Mouse (Mus musculus) left cerebral cortex, postnatal 25 days (tissue): ENCODE measurements around the gene Pcbp3. TPM values are rescaled to one million over a fixed set of nuclear protein-coding genes. Genes with fewer than 3 reads are reported as not detected.
A peak's percentile ranks its signal among the peaks of the same experiment; 100 is the strongest.

ENCODE experiments used
- DNase-seq, 2 experiments: peaks; one replicate each; pipeline ENCODE4 v3.0.0; 2022; ENCODE audit warnings: low spot score in 2 of 2, mixed read lengths in 1 of 2
- intact Hi-C: fragments of 180-260 bp; cut with DNase I; formaldehyde crosslinking; loops from one replicate; pipeline ENCODE4 v1.15.1; 2025
- total RNA-seq, 2 experiments: library from RNA; stranded (reverse); gene quantifications; 2 replicates each; pipeline ENCODE4 v1.2.3; 2021

Pcbp3 gene
- total RNA-seq, 2 experiments from 2014 or later = 67.2 to 72.4 TPM

DNA sequence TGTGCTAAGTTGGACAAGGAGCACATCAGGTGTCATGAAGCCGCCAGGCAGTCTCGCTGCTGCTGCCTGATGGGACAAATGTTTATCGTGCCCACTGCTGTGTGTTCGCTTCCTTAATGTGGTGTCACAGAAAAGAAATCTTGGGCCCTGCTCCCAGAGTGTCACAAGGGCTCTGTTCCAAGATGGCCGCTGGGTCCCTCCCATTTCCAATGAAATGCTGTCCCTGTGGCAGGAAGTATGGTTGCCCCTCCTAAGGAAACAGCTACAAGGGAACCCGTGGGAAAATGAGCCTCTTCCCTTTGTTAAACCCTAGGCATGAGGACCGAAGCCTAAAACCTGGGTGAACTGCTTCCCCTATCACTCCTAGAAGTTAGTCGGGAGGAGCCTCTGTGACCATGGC is 146.9 kb downstream of the Pcbp3 start:
- intact Hi-C loops = no loop called here
- no peak for DNase-seq

DNA sequence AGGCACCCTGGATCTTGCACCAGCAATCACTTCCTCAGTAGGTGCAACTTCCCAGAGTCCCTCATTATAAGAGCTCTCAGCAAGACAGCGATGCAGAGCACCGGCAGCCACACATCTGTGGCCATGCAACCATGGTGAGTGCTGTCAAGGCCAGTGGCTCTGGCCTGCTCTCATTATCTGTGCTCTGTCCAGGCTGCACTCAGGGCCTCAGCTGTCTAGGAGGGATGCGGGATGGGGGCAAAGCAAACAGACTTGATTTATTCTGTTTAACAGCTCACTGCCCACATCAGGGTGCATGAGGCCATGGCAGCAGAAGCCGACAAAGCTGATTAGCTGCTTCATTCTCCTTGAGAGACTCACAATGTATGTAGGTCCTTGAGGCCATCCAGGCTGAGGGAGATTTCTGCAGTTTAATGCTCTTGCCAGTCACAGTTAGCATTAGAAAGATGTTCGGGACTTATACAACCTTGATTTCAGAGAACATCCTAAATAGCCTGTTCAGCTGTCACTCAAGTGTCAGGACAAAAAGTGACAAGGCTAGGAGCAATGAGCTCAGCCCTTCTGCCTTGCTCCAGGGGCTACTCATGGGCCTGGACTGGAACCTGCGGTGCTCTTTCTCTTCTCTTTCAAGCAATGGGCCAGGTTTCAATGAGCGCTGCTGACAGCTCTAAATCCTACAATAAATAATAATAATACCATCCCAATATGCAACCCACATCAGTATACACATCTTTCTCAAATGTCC is 151.6 kb downstream of the Pcbp3 start:
- DNase-seq = no peak
- intact Hi-C loops = no loop called here

- no peak for DNase-seq
Observed at GRCm38 (mm10) chr10:76809439-76809838, 152.2 kb downstream of the Pcbp3 start.

GRCm38 (mm10) chr10:76808446-76809400 is 153.0 kb downstream of the Pcbp3 start:
- intact Hi-C loops = no loop called here
- DNase-seq = peak in 1 of 2 experiments; percentile 45

More at GRCm38 (mm10) chr10:76809439-76809838, 152.2 kb downstream of the Pcbp3 start:
- intact Hi-C loops = no loop called here

DNA sequence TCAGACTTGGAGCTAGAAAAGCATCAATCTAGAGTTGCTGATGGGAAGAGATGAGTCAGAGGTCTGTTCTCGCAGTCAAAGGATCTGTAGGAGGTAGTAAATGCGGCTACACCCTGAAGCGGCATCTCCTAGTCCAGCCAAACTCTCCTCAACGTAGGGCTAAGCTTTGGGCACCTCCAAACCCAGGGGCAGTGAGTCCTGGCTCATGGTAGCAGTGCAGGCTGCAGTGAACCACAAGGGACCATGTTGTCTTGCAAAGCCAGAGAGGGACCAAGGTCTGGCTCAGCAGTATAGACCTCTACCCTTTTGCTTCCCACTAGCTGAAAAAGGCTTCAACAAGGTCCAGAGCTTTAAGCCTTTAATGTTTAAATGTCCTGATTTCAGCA is 159.2 kb downstream of the Pcbp3 start:
- intact Hi-C loops = no loop called here
- DNase-seq = no peak

DNA sequence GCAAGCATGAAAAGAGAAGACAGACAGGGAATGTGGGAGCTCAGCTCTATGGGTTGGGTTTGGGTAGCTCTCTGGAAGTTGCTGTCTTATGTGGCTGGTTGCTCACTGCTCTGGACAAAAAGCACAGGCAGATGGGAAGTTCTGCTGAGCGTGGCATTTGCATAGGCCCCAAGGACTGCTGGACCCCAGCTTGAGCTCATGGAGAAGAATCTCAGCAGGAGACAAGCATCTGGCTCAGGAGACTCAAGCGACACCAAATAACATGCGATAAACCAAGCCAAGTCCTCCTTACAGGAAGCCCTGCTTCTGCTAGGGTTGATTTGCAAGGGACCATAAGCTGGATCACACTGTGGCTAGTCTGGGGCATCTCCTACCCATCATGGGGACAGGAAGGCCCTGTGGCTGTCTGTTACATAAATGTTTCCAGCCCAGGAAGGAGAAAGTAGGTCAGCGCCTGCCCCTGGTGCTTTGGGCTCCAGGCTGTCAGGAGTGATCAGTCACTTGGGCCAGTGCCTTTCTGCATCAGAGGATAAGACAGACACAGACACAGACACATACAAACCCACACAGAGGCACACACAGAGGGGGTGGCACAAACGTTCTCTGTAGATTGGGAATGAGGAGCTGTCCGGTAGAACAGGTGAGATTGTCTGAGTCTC is 159.7 kb downstream of the Pcbp3 start:
- intact Hi-C loops = no loop called here
- DNase-seq = peak; percentile 32 to 55

DNA sequence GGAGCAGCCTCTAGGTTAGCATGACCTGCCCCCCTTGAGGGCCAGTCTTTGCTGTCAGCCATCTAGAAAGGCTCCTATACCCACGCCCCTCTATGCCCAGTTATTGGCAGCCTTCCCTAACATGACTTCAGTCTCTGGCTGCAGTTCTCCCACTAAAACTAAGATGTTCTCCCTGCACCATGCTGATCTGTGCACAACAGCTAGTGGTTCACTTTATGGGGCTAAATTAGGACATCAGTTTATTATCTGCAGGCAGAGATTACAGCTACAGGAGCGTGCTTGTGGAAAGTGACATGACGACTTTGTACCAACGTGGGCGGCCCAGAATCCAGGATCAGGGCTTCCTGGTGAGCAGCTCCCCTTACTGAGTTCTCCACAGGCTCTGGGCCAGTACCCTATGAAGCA is 160.4 kb downstream of the Pcbp3 start:
- intact Hi-C loops = no loop called here
- DNase-seq = peak; percentile 10 to 25

DNA sequence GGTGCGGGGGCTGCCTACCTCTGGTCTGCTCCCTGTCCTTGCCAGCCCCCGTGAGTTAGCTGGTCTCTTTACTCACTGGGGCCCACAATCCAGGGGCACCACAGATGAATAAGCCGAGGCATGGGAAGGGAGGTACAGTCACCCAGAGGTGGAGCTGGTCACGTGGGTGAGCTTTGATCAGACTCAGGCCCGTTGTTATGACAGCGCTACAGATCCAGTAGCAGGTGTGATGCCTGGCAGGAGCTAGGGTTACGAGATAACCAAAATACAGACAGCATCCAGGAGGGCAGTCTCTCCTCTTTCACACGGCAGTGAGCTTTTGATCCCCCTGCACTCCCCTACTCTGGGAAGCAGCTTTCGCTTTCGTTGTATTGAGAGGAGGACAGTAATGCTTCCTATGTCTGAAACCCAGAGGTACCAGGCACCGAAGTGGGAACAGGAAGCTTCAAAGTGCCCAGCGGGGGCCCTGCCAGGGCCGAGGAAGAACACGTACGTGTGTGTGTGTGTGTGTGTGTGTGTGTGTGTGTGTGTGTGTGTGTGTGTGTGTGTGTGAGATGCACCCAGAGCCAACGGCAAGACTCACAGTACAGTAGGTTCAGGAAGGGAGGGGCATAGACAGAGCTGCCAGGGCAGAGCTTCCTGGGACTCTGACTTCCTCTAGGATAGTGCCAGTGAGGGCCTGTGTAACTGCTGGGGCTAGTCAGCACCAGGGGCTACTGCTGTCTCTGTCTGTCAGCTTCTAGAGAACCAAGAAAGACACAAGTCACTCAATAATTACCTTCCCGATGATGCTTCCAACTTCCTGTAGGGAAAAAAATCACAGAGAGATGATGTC is 162.7 kb downstream of the Pcbp3 start:
- intact Hi-C loops = no loop called here
- no peak for DNase-seq

DNA sequence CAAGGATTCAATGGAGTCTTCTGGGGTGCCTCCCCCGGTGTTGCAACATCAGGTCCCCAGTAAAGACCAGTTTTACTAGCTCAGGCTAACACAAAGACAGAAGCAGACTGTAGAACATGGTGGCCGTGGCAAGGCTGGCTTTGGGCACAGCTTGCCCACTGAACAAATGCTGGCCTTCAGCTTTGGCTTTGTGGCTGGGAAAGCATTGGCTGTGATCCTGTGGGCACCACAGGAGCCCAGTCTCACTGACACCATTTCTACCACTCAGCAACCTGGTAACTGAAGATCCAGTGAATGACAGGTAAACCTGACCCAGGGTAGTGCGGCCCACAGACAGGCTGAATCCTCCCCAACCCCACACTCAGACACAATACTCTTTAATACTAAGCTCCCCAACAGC is 167.6 kb downstream of the Pcbp3 start:
- no peak for DNase-seq
- intact Hi-C loops = loop anchor here (5.0 kb wide), 1 partner anchor 228 kb away; no protein-coding TSS in a partner anchor

DNA sequence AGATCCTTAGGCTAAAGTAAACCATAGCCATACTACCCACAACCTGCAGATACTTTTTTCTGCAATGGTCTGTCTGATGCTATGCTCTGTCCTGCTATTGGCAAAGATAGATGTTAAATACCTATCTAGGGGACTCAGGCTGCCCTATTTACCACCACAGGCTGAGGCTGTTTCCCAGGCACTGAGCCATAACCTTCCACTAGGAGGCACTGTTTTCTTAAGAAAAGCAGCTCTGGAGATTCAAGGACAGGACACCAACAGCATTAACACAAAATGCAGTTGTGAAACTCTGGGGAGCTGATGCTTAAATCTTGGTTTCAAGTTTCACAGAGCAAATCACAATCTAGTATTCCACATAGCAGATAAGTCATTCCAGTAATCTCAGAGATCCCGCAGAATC is 170.2 kb downstream of the Pcbp3 start:
- intact Hi-C loops = loop anchor here (5.0 kb wide), 1 partner anchor 231 kb away; no protein-coding TSS in a partner anchor

GRCm38 (mm10) chr10:76789885-76790284 is 171.8 kb downstream of the Pcbp3 start:
- intact Hi-C loops = loop anchor here (5.0 kb wide), 1 partner anchor 232 kb away; no protein-coding TSS in a partner anchor

More for the DNA sequence above, 170.2 kb downstream of the Pcbp3 start:
- DNase-seq = peak; percentile 41 to 66

DNA sequence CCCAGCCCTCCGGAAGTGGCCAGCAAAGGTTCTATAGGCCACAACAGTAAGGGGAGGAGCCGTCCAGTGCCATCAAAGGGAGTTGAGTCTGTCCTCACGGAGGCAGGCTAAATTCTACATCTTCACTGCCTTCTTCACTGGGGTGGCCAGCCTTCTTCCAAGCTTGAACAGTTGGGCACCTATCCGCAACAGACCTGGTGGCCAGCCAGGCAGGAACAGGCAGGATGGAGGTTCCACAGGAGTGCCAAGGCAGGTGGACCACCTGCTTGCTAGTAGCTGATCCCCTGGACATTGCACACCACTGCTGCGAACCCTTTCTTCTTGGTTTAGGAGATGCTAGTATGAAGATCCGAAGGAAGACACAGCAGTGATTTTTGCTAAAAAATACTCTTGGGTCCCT is 176.4 kb downstream of the Pcbp3 start:
- no peak for DNase-seq
- intact Hi-C loops = no loop called here

More at GRCm38 (mm10) chr10:76789885-76790284, 171.8 kb downstream of the Pcbp3 start:
- no peak for DNase-seq

- intact Hi-C loops = no loop called here
- DNase-seq = no peak
Observed at GRCm38 (mm10) chr10:76779225-76779624, 182.5 kb downstream of the Pcbp3 start.

DNA sequence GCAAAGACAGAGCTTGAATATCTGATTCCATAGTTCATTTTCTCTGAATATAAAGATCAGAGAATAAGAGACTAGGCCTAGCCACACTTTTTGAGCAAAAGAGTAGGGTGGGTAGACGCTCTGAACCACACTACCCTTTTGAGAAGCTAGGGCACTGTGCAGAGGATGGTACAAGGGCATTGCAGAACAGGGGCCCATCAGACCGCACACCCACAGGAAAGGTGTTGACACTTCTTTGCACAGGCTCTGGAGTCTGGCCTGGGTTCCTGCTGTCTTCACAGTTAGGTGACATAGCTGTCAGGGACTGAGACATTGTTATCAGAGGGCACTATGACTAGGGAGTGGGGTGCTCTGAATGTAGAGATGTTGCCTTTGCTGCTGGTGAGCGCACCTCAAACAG is 190.1 kb downstream of the Pcbp3 start:
- intact Hi-C loops = no loop called here
- no peak for DNase-seq

DNA sequence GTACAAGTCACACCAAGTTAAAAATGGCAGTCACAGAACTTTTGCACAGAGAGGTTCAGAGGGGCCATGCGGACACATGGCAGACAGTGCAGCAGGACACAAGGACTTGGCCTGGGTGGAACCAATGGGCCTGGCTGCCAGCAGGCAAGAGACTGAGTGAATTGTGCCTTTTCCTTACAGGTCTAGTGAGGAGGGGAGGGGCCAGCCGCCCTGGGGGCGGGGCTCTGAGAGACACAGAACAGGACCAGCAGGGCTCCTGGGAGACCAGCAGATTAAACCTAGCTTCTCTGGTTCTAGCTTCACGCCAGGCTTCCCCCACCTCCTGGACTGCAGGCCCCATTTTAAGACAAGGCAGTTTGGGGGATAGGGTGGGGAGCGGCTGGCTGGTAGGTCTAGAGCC is 190.6 kb downstream of the Pcbp3 start:
- intact Hi-C loops = no loop called here
- no peak for DNase-seq

GRCm38 (mm10) chr10:76769581-76769980 is 192.1 kb downstream of the Pcbp3 start:
- intact Hi-C loops = no loop called here
- DNase-seq = no peak

DNA sequence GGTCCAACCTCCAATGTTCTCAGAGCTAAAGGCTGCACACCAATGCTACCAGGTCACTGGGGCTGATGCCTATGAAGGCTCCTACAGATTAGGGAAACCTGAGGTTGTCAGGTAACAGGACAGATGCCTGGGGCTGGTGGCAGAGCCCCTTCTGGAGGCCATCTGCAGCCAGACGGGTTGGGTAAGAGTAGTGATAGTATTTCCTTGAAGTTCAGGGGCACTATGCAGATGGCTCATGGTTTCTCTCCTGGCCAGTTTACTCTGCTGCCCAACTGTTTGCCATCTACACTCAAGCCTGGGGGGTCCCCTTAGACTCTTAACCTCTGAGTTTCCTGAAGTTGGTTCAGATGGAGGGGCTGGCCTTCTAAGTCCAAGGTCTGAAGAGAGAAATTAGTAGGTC is 195.5 kb downstream of the Pcbp3 start:
- intact Hi-C loops = no loop called here
- DNase-seq = no peak

GRCm38 (mm10) chr10:76764927-76765326 is 196.8 kb downstream of the Pcbp3 start:
- no peak for DNase-seq
- intact Hi-C loops = no loop called here

- no peak for DNase-seq
- intact Hi-C loops = no loop called here
Observed at GRCm38 (mm10) chr10:76763016-76763415, 198.7 kb downstream of the Pcbp3 start.
